Mouse (Mus musculus) erythroblast, embryonic 14.5 days (primary cell): ENCODE measurements around the gene Wdr90. TPM values are rescaled to one million over a fixed set of nuclear protein-coding genes. Genes with fewer than 3 reads are reported as not detected.

Source experiments
- H3K27me3 ChIP-seq: 2 replicates; pipeline ENCODE4 v1.6.1; 2012; ENCODE audit warnings: inconsistent platforms; ENCODE audit not compliant: control insufficient read depth
- H3K36me3 ChIP-seq: 2 replicates; pipeline ENCODE4 v1.6.1; 2012; ENCODE audit warnings: mild to moderate bottlenecking, inconsistent platforms; ENCODE audit not compliant: control insufficient read depth
- H3K4me1 ChIP-seq: 2 replicates; pipeline ENCODE4 v1.6.1; 2012; ENCODE audit warnings: inconsistent platforms; ENCODE audit not compliant: control insufficient read depth
- H3K4me3 ChIP-seq: replicated peaks from 2 replicates; pipeline ENCODE3; 2012; ENCODE audit warnings: moderate library complexity, mild to moderate bottlenecking, inconsistent platforms
- H3K9me3 ChIP-seq: 2 replicates; pipeline ENCODE4 v1.6.1; 2012; ENCODE audit warnings: low read length, inconsistent platforms, mixed read lengths; ENCODE audit not compliant: control insufficient read depth
- GATA1 ChIP-seq: IDR thresholded peaks from 2 replicates; pipeline ENCODE4 v1.6.1; 2012; ENCODE audit warnings: low read length, inconsistent platforms, mixed read lengths
- TAL1 ChIP-seq: IDR thresholded peaks from 3 replicates; pipeline ENCODE4 v1.6.1; 2012; ENCODE audit warnings: low read length, inconsistent platforms, mixed read lengths
- polyA plus RNA-seq: library from polyadenylated mRNA; stranded (reverse); fragments of >175 nt; gene quantifications from 2 replicates; pipeline ENCODE4 v1.2.3, GENCODE M21; 2012

The Wdr90 gene
- polyA plus RNA-seq, 1 experiment = 1.9 TPM

DNA sequence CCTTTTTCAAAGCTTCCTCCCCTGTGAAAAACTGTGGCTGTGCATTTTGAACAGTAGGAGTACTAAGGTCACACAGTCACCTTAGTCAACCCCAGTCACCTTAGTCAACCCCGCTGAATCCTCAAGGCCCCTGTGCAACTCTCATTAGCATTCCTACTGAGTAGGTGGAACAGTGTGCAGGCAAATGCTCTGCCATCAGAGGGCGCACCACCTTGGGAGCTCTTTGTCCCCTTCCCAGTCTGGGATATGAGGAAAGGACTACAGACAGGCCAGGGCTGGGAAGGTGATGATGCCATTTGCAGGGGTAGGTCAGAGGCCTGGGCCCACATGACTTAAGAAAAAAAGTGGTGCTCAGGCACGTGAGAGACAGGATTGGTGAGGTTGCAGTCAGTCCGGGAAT is 18.0 kb upstream of the Wdr90 start:
- Histone ChIP-seq H3K4me3 (no peak overlapping the region), H3K4me1 (peaks cover 58% of the 10 kb centered on the region), H3K27me3 (no peaks in the 10 kb centered on the region), H3K9me3 (no peaks in the 10 kb centered on the region), H3K36me3 (peaks cover 56% of the 10 kb centered on the region)
- no peak for TF ChIP-seq TAL1
- TF ChIP-seq GATA1 = no peak

DNA sequence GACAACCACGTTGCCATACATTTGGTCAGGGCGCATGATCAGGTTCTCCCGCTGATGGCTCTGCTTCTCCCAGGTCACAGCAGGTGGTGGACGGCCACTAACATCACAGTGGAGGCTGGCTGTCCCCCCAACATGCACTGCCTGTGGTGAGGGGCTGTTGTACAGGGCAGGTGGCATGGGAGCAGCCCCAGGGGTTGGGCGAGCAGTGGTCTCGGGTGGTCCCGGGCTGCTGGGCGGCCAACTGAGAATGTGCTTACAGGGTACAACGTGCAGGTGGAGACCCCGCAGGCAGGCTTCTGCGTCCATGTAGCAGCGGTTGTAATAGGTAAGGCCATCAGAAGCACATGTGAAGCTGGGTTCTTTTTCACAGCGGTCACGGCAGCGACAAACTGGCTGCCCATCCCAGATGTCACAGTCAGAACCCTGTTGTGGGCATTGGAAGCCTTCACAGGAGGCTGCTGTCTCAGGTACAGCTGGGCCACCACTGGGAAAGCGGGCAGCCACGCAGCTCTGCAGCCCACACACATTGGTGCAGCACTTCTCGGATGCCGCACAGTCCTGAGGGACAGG is 17.4 kb upstream of the Wdr90 start:
- Histone ChIP-seq H3K36me3 (peaks cover 50% of the 10 kb centered on the region), H3K27me3 (no peaks in the 10 kb centered on the region), H3K9me3 (no peaks in the 10 kb centered on the region), H3K4me1 (peaks cover 63% of the 10 kb centered on the region), H3K4me3 (no peak overlapping the region)
- TF ChIP-seq TAL1 (no peak), GATA1 (no peak)

DNA sequence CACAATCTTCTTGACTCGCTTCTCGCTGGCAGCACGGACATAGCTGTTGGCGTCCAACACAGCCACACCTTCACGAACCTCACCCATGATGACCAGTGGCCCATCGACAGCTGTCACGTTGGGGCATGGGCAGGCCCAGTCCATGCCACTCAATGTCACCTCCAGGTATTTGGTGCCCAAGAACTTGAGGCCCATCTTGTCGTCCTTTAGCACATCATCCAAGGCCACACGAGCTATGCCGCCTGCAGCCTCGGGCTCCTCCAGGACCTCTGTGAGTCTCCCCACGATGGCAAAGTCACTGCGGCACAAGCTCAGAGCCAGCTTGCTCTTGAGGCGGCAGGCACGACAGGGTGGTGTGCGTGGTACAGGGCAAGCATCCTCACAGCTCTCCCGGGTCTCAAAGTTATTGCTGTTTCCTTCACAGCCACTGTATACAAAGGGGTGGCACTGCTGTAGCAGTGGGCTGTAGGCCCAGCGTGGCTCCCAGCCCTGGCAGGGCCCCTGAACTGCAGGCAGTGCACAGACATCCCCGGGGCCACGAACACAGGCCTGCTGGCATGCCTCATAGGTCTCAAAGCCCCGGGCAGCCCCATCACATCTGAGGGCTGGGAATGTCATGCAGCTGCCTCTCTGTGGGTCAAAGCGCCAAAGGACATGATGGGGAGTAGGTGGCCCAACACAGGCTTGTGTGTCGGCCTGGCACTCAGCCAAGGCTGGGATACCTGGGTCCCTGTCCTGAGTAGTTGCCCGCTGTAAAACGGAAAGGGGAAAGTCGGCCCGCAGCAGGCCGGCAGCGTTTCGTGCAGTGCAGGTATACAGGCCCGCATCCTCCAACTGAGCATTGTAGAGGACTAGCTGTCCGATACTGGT is 16.7 kb upstream of the Wdr90 start:
- no peak overlapping the region for H3K4me3 ChIP-seq
- no peaks in the 10 kb centered on the region for H3K9me3 ChIP-seq
- H3K4me1 ChIP-seq = peaks cover 65% of the 10 kb centered on the region
- peaks cover 43% of the 10 kb centered on the region for H3K36me3 ChIP-seq
- TF ChIP-seq GATA1 (no peak), TAL1 (no peak)
- H3K27me3 ChIP-seq = no peaks in the 10 kb centered on the region

DNA sequence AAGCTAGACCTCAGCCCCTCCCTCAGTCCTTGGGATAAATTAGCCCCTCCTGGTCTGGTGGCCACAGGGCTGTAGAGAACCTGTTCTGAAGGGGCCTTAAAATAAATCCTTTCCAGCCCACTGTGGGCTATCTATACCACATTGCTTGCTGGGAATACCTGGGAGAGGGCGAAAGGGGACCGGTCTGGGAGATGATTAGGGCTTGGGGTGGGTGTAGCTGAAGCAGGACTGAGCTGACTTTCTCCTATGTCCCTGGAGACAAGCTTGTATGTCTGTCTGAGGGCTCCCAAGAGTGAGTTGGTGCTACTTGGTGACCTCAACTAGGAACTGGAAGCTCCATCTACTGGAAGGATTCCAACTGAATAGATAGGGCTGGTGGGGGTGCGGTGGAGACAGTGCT is 15.7 kb upstream of the Wdr90 start:
- no peak for TF ChIP-seq GATA1
- no peak for TF ChIP-seq TAL1
- H3K36me3 ChIP-seq = peaks cover 34% of the 10 kb centered on the region
- no peak overlapping the region for H3K4me3 ChIP-seq
- no peaks in the 10 kb centered on the region for H3K27me3 ChIP-seq
- no peaks in the 10 kb centered on the region for H3K9me3 ChIP-seq
- H3K4me1 ChIP-seq = peaks cover 56% of the 10 kb centered on the region

DNA sequence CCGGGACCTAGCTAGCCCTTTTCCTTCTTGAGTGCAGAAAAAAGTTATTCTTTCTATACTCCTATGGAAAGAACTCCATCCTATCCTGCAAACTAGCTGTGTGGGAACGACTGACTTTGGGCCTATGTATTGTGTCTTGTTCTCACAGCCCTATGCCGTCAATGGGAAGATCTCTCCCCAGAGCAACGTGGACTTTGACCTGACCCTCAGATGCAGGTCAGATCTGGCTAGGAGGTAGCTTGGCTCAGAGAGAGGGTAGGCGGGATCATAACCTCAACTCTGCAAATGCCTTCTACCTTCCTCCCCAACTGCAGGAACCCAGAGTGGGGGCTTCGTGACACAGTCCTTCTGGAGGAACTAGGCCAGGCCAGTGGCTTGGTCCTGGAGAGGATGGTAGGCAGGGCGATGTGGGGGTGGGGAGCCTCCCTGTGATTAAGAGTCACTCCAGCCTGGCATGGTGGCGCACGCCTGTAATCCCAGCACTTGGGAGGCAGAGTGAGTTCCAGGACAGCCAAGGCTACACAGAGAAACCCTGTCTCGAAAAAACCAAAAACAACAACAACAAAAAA is 15.1 kb upstream of the Wdr90 start:
- H3K9me3 ChIP-seq = no peaks in the 10 kb centered on the region

DNA sequence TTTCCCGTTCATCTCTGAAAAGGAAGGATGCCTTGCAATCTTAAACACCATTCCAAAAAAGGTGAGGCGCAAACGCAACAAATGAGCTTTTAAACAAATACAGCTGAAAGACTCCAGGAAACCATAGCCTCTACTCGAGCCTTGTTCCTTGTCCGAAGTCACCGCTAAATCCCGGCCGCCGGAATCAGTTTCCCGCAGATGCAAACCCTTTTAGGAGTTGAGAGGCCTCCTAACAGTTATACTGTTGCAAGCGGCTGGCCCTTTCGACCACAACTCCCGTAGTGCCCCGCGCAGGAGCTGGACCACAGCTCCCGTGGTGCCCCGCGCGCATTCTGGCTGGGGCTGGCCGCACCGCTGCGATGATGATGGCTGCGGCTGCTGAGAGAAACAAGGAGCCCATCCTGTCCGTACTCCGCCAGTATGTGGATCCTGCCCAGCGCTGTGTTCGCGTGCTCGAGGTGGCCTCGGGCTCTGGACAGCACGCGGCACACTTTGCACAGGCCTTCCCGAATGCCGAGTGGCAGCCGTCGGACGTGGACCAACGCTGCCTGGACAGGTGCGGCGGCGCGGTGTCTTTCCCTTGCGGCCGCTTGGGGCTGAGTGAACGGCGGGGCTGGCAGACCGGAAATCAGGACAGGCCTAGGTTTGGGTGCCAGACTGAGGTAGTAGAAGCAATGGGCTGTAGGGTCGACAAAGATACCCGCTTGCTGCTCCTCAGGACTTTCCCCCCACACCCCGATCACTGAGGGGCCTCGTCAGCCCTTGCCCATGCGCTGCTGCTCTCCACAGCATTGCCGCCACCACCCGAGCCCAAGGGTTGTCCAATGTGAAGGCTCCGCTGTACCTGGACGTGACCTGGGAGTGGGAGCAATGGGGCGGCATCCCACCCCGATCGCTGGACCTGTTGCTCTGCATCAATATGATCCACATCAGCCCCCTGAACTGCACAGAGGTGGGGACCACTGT is 14.2 kb upstream of the Wdr90 start:
- H3K9me3 ChIP-seq = no peaks in the 10 kb centered on the region
- H3K36me3 ChIP-seq = peaks cover 29% of the 10 kb centered on the region
- peak overlapping the region; percentile 73 for H3K4me3 ChIP-seq
- no peak for TF ChIP-seq GATA1
- no peak for TF ChIP-seq TAL1
- H3K27me3 ChIP-seq = no peaks in the 10 kb centered on the region
- H3K4me1 ChIP-seq = peaks cover 47% of the 10 kb centered on the region

More for the DNA sequence above, 15.1 kb upstream of the Wdr90 start:
- no peaks in the 10 kb centered on the region for H3K27me3 ChIP-seq
- H3K36me3 ChIP-seq = peaks cover 31% of the 10 kb centered on the region
- peaks cover 53% of the 10 kb centered on the region for H3K4me1 ChIP-seq
- peak overlapping the region; percentile 73 for H3K4me3 ChIP-seq
- no peak for TF ChIP-seq TAL1

DNA sequence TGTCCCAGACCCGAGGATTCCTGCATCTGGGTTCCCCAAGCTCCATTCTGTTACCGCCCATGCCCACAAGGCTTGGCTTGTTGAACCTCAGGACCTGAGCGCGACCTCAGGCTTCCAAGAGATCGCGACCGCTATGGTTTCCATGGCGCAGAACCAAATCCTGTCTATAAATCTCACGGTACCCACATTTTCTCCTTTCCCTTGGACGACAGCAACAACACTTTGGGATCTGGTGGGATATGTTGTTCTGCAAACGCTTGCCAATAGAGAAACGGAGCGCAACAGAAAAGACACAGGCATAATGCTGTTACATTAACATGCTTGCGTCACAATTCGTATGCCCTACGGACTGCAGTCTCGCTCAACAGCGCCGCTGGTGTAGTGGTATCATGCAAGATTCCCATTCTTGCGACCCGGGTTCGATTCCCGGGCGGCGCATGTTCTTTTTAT is 13.4 kb upstream of the Wdr90 start, which contains the start of gene Mettl26:
TSS of gene Mettl26 (plus strand) at position 354 of the 450 bp plus-strand sequence.
- H3K27me3 ChIP-seq = no peaks in the 10 kb centered on the region
- H3K36me3 ChIP-seq = peaks cover 27% of the 10 kb centered on the region
- TF ChIP-seq GATA1 = no peak
- TF ChIP-seq TAL1 = no peak
- H3K4me3 ChIP-seq = peak within 1 kb of the TSS; percentile 73
- H3K9me3 ChIP-seq = no peaks in the 10 kb centered on the region
- peaks cover 47% of the 10 kb centered on the region for H3K4me1 ChIP-seq

DNA sequence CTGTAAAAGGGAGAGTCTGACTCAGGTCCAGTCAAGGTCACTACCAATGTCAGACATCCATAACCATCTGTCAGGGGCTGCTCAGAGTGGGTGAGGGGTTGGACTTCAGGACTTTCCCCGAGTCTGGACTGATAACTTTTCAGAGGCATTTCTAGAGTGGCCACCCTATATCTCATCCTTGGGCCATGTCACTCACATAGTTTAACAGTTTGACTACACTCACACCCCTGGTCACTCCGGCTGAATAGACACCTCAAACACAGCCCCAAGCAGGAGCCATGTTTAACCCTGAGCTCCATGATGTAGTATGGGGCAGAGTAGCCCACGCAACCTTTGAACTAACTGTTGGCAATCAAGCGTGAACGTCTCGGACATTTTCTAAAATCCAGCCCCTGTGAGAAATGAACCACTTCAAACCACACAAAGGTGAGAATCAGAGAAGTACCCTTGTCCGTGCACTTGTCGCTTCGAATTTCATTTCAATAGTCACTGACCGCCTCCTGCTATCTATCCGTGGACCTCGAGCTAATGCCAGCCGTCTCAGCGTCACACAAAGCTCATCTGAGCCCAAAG is 12.9 kb upstream of the Wdr90 start:
- H3K27me3 ChIP-seq = no peaks in the 10 kb centered on the region
- peaks cover 47% of the 10 kb centered on the region for H3K4me1 ChIP-seq
- H3K36me3 ChIP-seq = peaks cover 22% of the 10 kb centered on the region
- H3K9me3 ChIP-seq = no peaks in the 10 kb centered on the region
- no peak for TF ChIP-seq GATA1
- TF ChIP-seq TAL1 = no peak
- peak overlapping the region; percentile 73 for H3K4me3 ChIP-seq
